Mouse (Mus musculus): ENCODE measurements around the gene Atp9a. TPM values are rescaled to one million over a fixed set of nuclear protein-coding genes. Genes with fewer than 3 reads are reported as not detected.
A peak's percentile ranks its signal among the peaks of the same experiment; 100 is the strongest.

Gene Atp9a
- polyA plus RNA-seq, 1 experiment from 2014 or later, result 42.9 TPM

DNA sequence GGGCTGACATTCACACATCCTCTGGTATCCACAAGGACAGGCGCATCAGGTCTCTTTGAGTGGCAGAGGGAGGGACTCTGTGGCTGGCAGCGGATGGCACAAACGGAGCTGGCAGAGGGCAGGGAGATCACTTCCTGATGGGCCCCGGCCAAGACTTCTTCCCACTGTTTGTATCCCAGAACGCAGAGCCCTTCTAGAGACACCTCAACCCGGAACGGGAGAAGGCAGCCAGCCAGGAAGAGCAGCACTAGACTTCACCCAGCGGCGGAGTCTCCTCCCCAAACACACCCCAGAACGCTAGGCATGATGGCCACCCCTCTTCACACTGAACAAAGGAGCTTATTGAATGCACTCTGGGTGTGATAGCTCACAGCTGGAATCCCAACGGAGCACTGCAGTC, 8.2 kb downstream of the Atp9a start:
- ATAC-seq (ENCODE audit: low FRiP score, low read depth), result no peak
- 55% methylated on average over 11 of the region's 11 CpGs for WGBS
- peaks cover 28% of the 10 kb centered on the region for H3K4me1 ChIP-seq

DNA sequence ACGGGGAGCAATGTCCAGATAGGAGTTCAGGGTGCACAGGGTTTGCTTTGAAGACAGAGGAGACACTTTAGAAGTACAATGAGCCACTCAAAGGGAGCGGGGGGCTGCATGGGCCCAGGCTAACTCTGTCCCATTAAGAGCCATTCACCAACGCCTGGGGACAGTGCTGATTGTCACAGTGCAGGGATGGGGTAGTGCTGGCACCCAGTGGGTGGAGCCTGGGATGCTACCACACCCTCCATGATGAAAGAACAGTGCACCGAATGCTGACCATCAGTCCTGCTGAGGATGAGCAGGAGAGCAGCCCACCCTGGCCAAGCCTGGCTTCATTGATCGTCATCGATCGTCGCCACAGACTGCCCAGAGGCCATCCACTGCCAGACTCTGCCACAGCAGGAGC, 11.0 kb downstream of the Atp9a start:
- ATAC-seq (ENCODE audit: low FRiP score, low read depth), result peak; percentile 41; the same call in 1 of the 2 replicates

More for the DNA sequence above, 8.2 kb downstream of the Atp9a start:
- H3K27ac ChIP-seq (replicated peaks), result no peak overlapping the region
- H3K27me3 ChIP-seq, result no peaks in the 10 kb centered on the region
- H3K36me3 ChIP-seq, result no peaks in the 10 kb centered on the region
- H3K4me3 ChIP-seq, result no peak overlapping the region
- H3K4me2 ChIP-seq (replicated peaks), result no peak overlapping the region
- H3K9me3 ChIP-seq, result no peaks in the 10 kb centered on the region; the same call in 1 of the 2 replicates
- no peak overlapping the region for H3K9ac ChIP-seq (replicated peaks)

DNA sequence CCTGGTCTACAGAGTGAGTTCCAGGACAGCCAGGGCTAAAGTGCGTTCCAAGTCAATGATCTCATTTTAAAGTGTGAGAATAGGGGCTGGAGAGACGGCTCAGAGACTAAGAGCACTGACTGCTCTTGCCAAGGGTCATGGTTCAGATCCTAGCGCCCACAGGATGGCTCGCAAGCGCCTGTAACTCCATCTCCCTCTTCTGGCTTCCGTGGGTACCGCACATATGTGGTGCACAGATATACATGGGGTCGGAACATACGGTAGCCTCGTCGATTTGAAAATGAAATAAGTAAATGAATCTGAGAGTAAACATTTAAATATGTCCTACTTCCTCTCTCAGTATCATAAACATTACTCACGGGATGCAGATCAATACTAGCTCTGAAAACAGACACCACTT, 12.5 kb downstream of the Atp9a start:
- 83% methylated on average over 12 of the region's 12 CpGs for WGBS
- Histone ChIP-seq H3K9ac (replicated peaks) (no peak overlapping the region), H3K36me3 (no peaks in the 10 kb centered on the region), H3K9me3 (no peaks in the 10 kb centered on the region), H3K4me3 (no peak overlapping the region), H3K27me3 (no peaks in the 10 kb centered on the region), H3K4me1 (peaks cover 41% of the 10 kb centered on the region), H3K4me2 (replicated peaks) (no peak overlapping the region), H3K27ac (replicated peaks) (no peak overlapping the region)
- ATAC-seq (ENCODE audit: low FRiP score, low read depth), result no peak

More for the DNA sequence above, 11.0 kb downstream of the Atp9a start:
- Histone ChIP-seq H3K4me2 (replicated peaks) (no peak overlapping the region), H3K4me1 (peaks cover 34% of the 10 kb centered on the region), H3K27me3 (no peaks in the 10 kb centered on the region), H3K36me3 (no peaks in the 10 kb centered on the region), H3K9ac (replicated peaks) (no peak overlapping the region), H3K4me3 (no peak overlapping the region), H3K9me3 (no peaks in the 10 kb centered on the region), H3K27ac (replicated peaks) (peak overlapping the region; percentile 65)
- 59% methylated on average over 8 of the region's 8 CpGs for WGBS

DNA sequence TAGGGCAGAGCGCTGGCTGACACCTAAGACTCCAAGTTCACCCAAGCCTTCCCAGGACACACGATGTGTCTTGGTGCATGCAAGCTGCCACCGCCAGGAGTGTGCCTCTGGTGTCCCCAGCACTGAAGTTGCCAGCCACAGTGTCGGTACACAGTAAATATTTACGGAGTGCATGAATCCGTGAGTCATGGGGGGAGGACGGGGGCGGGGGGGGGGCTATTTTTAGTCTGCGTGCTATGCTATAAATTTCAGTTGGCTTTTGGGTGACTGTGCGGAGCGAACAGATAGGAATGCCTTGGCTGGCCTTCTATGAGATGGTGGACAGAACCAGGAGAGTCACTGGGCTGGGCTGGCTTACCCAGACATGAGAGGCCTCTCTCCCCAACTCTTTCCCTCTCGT, 14.2 kb downstream of the Atp9a start:
- no peaks in the 10 kb centered on the region for H3K36me3 ChIP-seq
- no peak overlapping the region for H3K27ac ChIP-seq (replicated peaks)
- no peaks in the 10 kb centered on the region for H3K27me3 ChIP-seq
- H3K4me2 ChIP-seq (replicated peaks), result no peak overlapping the region
- no peaks in the 10 kb centered on the region for H3K9me3 ChIP-seq
- H3K4me1 ChIP-seq, result peaks cover 36% of the 10 kb centered on the region
- 86% methylated on average over 12 of the region's 12 CpGs for WGBS
- no peak for ATAC-seq (ENCODE audit: low FRiP score, low read depth)
- no peak overlapping the region for H3K4me3 ChIP-seq
- no peak overlapping the region for H3K9ac ChIP-seq (replicated peaks)

DNA sequence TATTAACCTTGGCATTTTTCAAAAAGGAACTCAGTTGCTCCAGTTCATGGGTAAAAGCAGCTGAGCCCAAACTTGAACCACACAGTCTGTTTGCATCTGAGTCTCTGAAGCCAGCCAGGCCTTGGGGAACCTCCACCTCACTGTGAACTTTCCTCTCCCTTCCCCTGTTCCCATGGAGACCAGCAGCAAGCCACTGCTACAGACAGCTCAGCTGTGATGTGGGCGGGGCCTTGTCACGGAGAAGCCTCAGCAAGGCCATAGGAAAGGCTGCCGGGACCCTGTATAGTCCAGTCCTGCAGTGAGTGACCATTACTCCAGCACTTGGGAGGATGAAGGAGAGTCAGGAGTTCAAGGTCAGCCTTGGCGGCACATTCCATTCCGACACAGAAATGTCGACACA, 16.2 kb downstream of the Atp9a start:
- no peaks in the 10 kb centered on the region for H3K27me3 ChIP-seq
- ATAC-seq (ENCODE audit: low FRiP score, low read depth), result peak; percentile 89
- no peak overlapping the region for H3K4me2 ChIP-seq (replicated peaks)
- no peak overlapping the region for H3K4me3 ChIP-seq
- H3K9me3 ChIP-seq, result no peaks in the 10 kb centered on the region
- H3K27ac ChIP-seq (replicated peaks), result peak overlapping the region; percentile 39; the same call in 1 of the 2 replicates
- H3K9ac ChIP-seq (replicated peaks), result no peak overlapping the region
- H3K4me1 ChIP-seq, result peaks cover 24% of the 10 kb centered on the region
- WGBS, result 47% methylated on average over 6 of the region's 6 CpGs
- no peaks in the 10 kb centered on the region for H3K36me3 ChIP-seq

DNA sequence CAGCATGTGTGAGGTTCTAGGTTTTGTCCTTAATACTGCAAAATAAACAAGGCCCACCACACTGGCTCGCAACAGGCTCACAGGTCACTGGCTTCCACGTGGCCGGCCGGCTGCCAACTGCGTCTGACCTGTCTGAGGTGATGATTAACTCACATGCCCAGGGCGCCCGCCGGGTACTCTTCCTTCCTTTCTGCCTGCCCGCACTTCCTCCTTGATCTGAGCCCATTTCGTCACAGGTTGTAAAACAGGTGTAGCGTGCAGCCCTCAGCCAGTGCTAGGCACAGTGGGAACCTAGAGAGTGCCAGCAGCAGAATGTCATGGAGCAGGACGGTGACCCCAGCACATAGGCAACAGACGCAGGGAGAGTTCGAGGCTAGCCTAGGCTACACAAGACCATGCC, 20.9 kb downstream of the Atp9a start:
- no peak overlapping the region for H3K4me3 ChIP-seq
- no peaks in the 10 kb centered on the region for H3K27me3 ChIP-seq
- no peaks in the 10 kb centered on the region for H3K36me3 ChIP-seq
- no peak overlapping the region for H3K4me2 ChIP-seq (replicated peaks)
- no peak for ATAC-seq (ENCODE audit: low FRiP score, low read depth)
- H3K4me1 ChIP-seq, result peaks cover 28% of the 10 kb centered on the region
- 89% methylated on average over 14 of the region's 14 CpGs for WGBS
- no peak overlapping the region for H3K9ac ChIP-seq (replicated peaks)
- no peaks in the 10 kb centered on the region for H3K9me3 ChIP-seq
- no peak overlapping the region for H3K27ac ChIP-seq (replicated peaks)

DNA sequence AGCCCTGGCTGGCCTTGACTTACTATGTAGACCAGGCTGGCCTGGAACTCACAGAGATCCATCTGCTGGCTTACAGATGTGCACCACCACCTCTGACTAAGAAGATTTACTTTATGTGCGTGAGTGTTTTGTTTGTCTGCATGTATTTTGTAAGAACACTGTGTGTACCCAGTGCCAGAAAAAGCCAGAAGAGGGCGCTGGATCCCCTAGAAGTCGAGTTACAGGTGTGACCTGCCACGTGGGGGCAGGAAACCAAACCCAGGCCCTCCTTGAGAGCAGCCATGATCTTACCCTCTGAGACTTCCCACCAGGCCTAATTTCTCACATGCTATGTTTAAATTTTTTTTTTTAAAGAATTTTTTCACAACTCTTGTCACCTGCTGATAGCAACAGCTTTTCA, 22.5 kb downstream of the Atp9a start:
- no peak overlapping the region for H3K4me3 ChIP-seq
- WGBS, result 67% methylated on average over 4 of the region's 4 CpGs
- no peak for ATAC-seq (ENCODE audit: low FRiP score, low read depth)
- no peak overlapping the region for H3K4me2 ChIP-seq (replicated peaks)
- peaks cover 21% of the 10 kb centered on the region for H3K4me1 ChIP-seq
- H3K9me3 ChIP-seq, result no peaks in the 10 kb centered on the region
- H3K27ac ChIP-seq (replicated peaks), result no peak overlapping the region
- H3K27me3 ChIP-seq, result no peaks in the 10 kb centered on the region
- no peaks in the 10 kb centered on the region for H3K36me3 ChIP-seq
- H3K9ac ChIP-seq (replicated peaks), result no peak overlapping the region

DNA sequence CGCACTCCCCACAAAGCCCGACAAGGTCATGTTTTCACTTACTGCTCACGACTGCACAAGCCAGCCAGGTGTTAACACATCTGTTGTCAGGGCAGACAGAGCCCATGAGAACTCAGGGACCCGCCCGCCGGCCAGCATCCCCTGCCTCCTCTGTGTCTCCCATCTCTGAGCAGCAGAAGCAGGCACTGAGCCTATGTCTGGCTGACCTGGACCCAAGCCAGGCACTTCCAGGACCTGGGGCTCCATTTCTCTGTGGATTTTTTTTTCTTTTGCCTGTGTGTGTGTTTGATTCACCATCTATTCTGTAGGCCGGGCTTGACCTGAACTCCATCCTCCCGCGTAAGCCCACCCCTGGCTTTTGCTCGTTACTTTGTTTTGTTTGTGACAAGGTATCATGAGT, 23.5 kb downstream of the Atp9a start:
- H3K9ac ChIP-seq (replicated peaks), result no peak overlapping the region
- H3K27me3 ChIP-seq, result no peaks in the 10 kb centered on the region
- no peak overlapping the region for H3K4me2 ChIP-seq (replicated peaks)
- H3K27ac ChIP-seq (replicated peaks), result no peak overlapping the region
- H3K9me3 ChIP-seq, result no peaks in the 10 kb centered on the region
- WGBS, result 87% methylated on average over 10 of the region's 10 CpGs
- H3K36me3 ChIP-seq, result no peaks in the 10 kb centered on the region
- peaks cover 21% of the 10 kb centered on the region for H3K4me1 ChIP-seq
- no peak overlapping the region for H3K4me3 ChIP-seq
- ATAC-seq (ENCODE audit: low FRiP score, low read depth), result no peak

DNA sequence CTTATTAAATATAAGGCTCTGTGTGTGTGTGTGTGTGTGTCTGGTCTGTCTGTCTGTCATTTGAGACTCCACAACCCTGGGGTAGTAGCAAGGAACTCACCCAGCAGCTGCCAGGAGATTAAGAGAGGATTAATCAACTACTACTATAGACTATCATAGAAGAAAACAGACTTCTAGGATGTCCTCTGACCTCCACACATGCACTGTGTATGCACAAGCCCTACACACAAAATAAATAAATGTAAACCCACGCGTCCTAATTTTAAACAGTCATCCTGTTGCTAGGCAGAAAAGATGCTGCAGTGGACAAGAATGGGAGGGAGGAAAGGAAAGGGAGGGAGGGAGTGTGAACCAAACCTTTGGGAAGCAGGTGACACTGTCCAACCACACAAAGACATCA, 23.9 kb downstream of the Atp9a start:
- no peak overlapping the region for H3K9ac ChIP-seq (replicated peaks)
- H3K4me1 ChIP-seq, result peaks cover 21% of the 10 kb centered on the region
- ATAC-seq (ENCODE audit: low FRiP score, low read depth), result no peak
- H3K36me3 ChIP-seq, result no peaks in the 10 kb centered on the region
- H3K4me2 ChIP-seq (replicated peaks), result no peak overlapping the region
- H3K4me3 ChIP-seq, result no peak overlapping the region
- H3K27me3 ChIP-seq, result no peaks in the 10 kb centered on the region
- H3K9me3 ChIP-seq, result no peaks in the 10 kb centered on the region
- 88% methylated on average over 2 of the region's 2 CpGs for WGBS
- H3K27ac ChIP-seq (replicated peaks), result no peak overlapping the region

DNA sequence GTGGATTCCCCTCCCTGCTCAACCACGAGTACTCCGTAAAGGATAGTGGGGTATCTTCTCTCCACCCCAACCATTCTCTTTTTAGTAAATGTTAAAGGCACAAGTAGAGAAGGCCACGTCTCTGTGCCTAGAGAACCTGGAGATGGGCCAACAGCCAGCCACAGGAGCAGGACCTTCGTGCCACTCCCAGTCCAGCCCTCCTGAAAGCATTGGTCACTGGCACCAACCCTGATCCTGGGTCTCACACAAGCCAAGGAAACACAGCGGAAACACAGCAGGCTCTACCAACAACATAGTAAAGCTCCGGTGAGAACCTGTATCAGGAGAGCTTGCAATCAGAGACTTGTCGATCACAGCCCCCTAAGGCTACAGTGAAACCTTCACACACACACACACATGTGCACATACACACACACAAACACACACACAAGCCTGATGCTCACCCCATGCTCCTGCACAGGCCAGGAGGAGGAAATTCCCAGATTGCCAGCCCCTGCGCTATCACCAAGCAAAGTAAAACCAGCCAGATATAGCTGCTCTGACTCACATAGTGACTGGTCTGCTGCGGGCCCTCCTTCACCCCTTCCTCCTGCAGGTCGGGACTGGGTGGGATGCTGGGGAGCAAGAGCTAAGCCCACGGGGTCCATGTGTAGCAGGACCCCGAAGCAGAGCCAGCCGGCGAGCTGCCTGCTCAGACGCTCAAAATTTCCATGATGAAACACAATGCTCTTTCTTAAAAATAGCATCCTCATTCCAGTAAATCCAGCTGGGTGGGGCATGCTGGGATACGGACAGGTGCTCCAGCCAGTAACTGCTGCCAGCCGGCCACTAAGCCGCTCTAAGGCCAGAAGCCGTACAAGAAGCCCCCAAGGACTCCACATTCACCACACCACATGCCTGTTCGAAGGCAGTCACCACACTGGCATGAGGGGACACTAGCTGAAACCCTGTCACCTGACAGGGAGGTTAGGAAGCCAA, 29.7 kb downstream of the Atp9a start:
- Histone ChIP-seq H3K4me1 (peaks cover 17% of the 10 kb centered on the region; the same call in 1 of the 2 replicates), H3K9me3 (no peaks in the 10 kb centered on the region), H3K4me2 (replicated peaks) (no peak overlapping the region), H3K9ac (replicated peaks) (peak overlapping the region; percentile 4; the same call in 1 of the 2 replicates), H3K4me3 (no peak overlapping the region), H3K27ac (replicated peaks) (no peak overlapping the region; the same call in 1 of the 2 replicates), H3K36me3 (peaks cover 22% of the 10 kb centered on the region; the same call in 1 of the 2 replicates), H3K27me3 (no peaks in the 10 kb centered on the region)
- 83% methylated on average over 20 of the region's 20 CpGs for WGBS
- no peak for ATAC-seq (ENCODE audit: low FRiP score, low read depth)

DNA sequence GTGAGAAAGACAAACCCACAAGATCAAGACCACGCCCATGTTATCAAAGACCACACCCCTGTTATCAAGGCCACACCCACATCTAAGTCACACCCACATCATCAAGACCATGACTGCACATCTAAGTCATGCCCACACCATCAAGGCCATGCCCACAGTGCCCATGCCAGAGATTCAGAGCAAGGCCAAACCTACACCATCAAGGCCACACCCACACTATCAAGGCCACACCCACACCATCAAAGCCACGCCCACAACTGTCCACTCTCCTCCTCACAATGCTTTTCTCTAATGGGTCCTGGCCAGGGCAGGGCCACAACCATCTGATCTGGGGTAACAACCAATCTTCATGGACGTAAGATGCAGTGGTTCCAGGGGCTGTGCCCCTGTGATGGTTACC, 31.2 kb downstream of the Atp9a start:
- H3K4me2 ChIP-seq (replicated peaks), result no peak overlapping the region
- peaks cover 31% of the 10 kb centered on the region for H3K36me3 ChIP-seq
- H3K27me3 ChIP-seq, result no peaks in the 10 kb centered on the region
- no peak overlapping the region for H3K4me3 ChIP-seq
- H3K9me3 ChIP-seq, result no peaks in the 10 kb centered on the region
- H3K9ac ChIP-seq (replicated peaks), result no peak overlapping the region
- H3K27ac ChIP-seq (replicated peaks), result no peak overlapping the region
- ATAC-seq (ENCODE audit: low FRiP score, low read depth), result no peak
- peaks cover 7% of the 10 kb centered on the region; the same call in 1 of the 2 replicates for H3K4me1 ChIP-seq
- 79% methylated on average over 3 of the region's 3 CpGs for WGBS

DNA sequence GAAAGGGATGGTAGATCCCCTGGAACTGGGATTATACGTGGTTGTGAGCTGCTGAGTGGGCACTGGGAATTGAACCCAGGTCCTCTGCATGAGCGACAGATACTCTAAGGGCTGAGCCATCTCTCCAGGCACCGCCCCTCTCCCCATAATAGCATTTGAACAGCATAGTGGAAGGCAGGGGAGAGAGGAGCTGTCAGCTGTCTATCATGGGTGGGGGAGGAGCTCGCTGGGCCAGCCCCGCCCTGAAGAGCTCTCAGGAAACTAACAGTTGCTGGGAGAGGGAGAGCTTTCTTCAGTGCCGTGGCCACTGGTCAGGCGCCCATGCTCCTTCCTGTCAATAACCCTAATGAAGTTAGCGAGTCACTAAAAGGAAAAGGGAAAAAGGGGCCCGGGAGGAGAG, 34.4 kb downstream of the Atp9a start:
- WGBS, result 45% methylated on average over 9 of the region's 9 CpGs
- H3K9ac ChIP-seq (replicated peaks), result no peak overlapping the region
- no peaks in the 10 kb centered on the region for H3K27me3 ChIP-seq
- H3K9me3 ChIP-seq, result no peaks in the 10 kb centered on the region
- H3K4me1 ChIP-seq, result peaks cover 4% of the 10 kb centered on the region; the same call in 1 of the 2 replicates
- peaks cover 48% of the 10 kb centered on the region for H3K36me3 ChIP-seq
- no peak overlapping the region for H3K4me2 ChIP-seq (replicated peaks)
- H3K4me3 ChIP-seq, result no peak overlapping the region
- H3K27ac ChIP-seq (replicated peaks), result no peak overlapping the region
- no peak for ATAC-seq (ENCODE audit: low FRiP score, low read depth)
